Mouse (Mus musculus): ENCODE data around the gene Agxt2.

Gene Agxt2

GRCm38 (mm10) chr15:10426545-10427266, 68.4 kb downstream of the Agxt2 start:
- DNase-seq, result no peak

DNA sequence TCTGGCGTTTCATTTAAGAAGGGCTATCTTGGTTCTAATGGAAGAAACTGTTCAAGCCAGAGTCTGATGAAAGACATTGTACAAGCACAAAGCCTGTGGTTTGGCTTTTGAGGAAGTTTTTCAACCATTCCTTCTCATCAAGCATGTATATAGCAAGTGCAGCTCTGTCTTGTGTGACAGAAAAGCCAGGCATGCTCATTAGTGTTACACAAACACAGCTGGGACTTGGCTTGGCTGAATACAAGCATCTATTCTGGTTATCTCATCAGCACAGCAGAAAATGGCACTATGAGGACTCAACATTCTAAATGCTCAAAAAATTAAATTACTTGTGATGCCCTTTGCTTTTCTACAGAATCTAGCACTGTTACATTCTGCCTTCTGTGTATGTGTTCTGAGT, 78.6 kb downstream of the Agxt2 start:
- DNase-seq, result no peak

DNA sequence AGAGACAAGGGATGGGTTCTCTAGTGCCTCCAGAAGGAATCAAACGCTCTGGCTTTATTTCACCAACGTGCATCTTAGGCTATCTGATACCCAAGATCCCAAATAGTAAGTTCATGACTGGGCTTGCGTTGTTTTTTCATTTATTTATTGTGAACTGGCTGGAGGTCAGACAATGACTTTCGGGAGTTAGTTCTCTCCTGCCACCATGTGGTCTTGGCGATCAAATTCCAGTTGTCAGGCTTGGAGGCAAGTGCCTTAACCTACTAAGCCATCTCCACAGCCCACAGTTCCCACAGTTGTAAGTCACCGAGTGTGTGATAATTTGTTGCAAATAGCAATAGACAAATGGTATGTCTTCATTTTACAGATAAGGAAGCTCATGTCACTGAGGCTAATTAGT, 81.6 kb downstream of the Agxt2 start:
- no peak for DNase-seq

- no peak for DNase-seq
Measured at GRCm38 (mm10) chr15:10441493-10441892, 83.2 kb downstream of the Agxt2 start.

DNA sequence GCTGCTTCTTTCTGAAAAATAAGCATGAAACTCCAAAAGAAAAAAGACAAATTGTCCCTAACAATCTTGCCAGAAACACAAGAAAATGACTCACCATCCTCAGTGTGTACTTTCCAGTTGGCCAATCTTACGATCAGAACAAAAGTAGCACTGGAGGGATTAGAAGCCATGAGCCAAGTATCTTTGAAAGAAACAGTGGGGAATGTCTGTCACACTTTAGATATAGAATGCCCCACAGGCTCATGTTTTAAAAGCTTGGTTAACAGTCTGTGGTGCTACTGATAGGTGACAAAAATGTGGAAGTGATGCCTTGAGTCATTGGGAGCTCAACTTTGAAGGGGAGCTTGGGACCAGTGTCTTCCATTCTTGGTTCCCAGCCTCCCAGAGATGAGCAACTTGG, 83.9 kb downstream of the Agxt2 start:
- DNase-seq, result no peak

DNA sequence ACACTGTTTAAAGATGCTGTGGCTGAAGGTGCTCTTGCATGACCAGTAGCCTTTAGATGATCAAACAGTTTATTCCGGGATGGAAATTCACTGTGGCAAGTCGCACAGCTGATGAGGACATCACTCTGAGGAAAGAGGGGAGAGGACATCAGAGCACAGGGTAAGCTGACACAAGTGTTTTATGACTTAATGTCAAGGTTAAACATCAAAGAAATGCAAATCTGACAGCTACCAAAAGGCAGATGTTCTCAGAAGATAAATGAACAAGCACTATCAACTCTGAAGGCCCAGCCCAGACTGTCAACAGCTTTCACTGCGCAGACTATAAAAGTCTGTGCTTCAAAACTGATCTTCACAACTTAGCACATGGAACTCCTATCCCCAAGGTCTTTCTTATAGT, 88.8 kb downstream of the Agxt2 start:
- DNase-seq, result no peak
